Mouse (Mus musculus) right cerebral cortex, postnatal 25 days (tissue): ENCODE results near the gene Secisbp2.
"Not testable (repeated sequence)": the region's sequence is repeated elsewhere in the genome, so short reads cannot be mapped to it uniquely, and the experiment has no call there.

ENCODE experiments used
- DNase-seq: peaks from one replicate; pipeline ENCODE4 v3.0.0; 2022

The Secisbp2 gene

DNA sequence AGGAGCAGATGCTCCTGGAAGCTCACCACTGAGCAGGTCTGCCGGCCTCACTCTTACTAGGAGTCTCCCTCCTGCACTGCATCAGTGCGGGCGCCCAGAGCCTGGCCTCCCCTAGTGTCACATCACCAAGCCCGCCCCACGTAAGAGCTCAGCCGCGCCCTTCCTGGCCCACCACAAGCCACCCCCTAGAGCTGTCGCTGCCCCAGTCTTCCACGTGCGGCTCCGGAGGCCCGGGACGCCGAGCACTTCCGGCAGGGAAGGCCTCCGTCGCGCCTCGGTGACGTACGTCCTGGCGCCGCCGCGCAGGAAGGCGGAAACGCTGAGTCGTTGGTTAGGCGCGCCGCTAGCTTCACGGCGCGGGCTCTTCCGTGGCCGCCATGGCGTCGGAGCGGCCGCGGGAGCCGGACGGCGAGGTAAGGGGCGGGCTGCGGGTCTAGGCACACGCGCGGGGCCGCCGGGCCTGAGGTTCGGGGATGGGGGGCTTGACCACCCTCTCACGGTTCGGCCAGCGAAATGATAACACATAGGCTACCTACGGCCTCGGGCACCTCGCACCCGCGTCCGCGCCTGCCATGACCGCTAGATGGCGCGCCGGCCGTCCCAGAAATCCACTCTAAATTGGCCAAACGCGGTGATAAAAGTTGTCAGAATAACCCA, at the start of gene Secisbp2:
Gene Secisbp2, plus strand, starts transcription at position 290 of the 657 bp plus-strand sequence.
- DNase-seq, result peak; percentile 97

DNA sequence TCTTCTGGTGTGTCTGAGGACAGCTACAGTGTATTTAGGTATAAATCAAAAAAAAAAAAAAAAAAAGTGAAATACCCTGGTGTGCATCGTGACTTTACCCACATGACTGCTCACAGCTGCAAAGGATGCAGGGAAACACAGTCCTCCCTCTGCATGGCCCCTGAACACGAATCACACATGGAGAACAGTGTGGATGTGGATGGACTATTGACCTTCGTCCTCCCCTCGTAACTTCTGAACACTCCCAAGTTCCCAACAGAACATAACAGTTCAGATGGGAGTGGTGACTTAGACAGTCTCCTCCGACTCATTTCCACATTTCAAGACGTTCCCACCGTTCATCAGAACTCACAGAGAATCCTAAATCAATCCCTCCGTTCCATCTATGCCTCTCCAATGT, 48.7 kb upstream of the Secisbp2 start:
- DNase-seq, result no peak

DNA sequence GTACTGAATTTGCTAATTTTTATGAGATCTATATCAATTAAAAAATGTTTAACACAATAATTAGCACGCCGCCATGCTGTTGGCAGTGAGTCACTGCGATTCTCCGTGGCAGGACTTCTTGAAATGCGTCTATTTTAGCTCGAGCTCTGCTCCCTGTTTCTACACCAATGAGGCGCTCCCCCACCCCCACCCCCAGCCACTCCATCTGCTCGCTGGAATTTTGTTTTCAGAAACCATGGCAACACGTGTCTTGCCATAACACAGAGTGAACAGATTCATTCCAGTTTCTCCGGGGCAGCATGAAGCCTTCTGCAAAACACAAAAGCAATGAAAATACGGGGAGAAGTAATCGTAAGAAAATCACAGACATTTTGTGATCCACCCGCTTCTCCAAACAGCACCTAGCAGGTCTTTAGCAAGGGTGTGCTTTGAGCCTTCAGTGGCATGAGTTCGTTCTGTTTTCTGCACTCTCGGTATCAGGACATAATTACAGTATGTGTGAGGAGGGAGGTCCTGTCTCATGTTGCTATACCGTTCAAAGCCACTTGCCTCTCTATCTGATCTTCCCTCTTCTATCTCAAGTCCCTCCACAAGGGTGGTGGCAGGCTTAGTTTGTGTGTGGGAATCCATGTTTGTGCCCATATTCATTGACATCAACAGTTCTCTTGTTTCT, 48.1 kb upstream of the Secisbp2 start:
- peak; percentile 65 for DNase-seq

DNA sequence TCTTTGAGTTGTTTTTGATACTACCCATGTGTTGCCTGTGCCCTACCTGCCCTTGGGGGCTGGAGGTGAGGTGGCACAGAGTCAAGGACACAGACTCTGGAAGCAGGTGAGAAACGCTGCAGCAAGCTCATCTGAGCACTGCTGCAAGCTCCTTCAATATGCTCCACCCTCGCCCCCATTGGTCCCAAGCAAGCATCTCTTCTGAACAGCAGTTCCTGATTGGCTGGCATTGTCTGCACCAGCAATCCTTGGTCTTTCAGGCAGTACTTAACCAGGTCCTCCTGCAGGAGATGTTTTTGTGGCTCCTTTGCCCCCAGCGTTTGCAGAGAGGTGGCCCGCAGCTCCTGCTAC, 47.6 kb upstream of the Secisbp2 start:
- DNase-seq, result peak; percentile 68

DNA sequence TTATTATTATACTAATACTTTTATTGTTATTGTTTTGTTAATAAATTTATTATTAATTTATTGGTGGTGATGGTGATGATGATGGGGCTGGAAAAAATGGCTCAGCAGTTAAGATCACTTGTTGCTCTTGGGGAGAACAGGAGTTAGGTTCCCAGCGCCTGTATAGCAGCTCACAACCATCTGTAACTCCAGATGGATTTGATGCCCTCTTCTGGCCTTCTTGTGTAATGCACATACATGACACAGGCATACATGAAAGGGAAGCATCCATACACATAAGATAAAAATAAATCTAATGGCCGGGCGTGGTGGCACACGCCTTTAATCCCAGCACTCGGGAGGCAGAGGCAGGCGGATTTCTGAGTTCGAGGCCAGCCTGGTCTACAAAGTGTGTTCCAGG, 42.3 kb upstream of the Secisbp2 start:
- no peak for DNase-seq

DNA sequence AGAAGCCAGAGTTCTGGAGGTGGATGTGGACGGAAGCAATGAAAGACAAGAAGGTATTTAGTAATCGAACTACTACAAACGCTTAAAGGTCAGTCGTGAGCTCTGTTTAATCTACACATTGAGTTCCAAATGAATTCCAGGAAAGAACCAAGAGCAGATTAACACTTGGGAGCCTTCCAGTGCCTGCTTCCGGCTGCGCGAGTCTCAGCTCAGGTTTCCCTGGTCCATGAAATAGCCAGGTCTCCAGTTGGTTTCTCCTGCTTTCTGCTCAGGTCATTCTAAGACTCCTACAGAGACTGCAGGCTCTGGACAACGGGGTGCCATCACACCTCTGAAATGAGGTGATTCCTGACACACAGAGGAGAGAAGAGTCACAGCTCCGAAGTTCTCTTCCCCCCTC, 40.4 kb upstream of the Secisbp2 start:
- no peak for DNase-seq

DNA sequence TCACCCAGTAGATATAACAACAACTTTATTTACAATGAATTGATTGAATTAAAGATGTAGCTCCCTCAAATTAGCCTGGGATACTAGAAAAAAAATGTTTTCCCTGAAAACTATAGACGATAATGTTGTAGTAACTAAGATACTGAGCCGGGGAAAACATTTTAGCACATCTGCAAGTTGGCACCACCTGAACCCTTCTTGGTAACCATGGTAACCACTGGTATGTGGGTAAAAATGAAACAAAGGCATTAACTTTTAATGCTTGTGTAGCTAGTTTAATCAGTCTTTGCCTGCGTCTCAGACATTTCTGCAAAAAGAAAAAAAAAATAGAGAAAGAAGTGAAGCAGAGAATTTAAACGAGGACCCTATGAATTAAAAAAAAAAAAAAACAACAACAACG, 40.0 kb upstream of the Secisbp2 start:
- DNase-seq, result no peak

DNA sequence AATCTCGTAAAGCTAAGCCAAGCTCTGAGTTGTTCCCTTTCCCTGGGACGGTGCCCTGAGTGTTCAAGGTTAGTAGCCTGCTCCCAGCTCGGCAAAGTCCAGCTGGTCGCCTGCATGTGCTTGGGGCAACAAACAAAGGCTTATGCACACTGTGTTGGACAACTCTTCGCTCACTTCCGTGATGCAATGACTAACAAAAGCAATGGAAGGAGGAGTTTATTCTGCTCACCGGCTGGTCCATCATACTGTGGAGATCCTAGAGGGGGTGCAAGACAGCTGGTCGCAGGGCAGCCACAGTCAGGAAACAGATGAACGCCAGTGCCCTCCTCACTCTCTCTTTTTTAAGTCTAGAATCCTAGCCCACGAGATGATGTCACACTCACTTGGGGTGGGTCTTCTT, 35.7 kb upstream of the Secisbp2 start:
- DNase-seq, result no peak

DNA sequence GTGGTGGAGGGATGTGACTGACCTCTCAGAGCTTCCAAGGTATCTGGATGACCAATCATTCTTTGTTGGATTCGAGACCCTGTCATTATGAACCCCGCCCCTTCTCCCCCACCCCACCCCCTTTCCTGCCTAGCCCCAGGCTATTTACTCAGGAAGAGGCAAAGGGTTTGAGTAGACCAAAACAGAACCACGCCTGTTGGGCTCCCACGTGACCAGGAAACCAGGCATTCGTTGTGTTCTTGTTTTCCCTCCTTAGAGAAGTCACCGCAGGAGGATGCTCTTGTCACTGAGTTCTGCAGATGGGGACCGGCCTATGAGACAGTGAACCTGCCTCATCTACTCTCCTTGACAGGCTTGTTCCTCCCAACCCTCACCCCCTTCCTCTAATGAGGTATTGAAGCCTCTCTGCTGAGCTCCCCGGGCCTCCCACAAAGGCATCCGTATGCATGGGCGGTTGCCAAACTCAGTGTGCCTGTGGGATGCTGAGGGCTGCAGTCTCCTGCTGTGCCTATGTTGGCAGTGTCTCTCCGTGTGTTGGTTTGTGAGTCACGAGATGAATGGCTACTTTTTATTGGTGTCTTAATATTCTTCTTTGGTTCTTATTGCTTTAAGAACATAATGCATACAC, 35.0 kb upstream of the Secisbp2 start:
- peak; percentile 85 for DNase-seq

DNA sequence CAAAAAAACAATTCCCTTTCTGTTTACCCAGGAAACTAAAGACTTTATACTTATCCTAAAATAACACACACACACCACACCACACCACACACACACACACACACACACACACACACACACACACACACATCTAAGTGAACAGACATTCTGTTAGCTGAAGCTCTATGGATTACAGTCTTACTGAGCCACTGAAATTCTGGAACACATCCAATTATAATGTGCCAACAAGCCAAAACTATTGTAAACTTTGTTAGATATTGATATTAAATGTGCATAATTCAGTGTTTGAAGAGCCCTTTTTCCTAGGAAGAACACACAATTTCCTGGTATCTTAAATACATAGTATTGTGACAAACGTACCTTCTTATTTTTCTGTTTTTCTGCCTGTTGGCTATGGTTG, 34.2 kb upstream of the Secisbp2 start:
- DNase-seq, result no peak

DNA sequence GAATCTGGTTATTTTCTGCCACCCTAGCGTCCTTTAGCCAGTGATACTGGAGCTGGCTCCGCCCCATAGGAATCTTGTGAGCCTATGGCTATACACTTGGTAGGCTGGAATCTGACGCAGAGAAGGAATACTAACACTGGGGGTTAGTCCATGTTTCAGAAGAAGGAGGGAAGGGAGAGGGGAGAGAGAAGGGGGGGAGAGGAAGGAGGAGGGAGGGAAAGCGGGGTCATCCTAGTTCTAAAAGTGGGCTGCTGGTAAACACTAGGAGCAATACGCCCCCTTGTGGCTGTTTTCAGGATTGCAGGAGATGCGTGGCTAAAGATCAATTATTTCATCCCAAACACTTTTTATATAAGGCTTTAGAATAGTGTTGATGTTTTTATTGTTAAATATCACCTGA, 33.6 kb upstream of the Secisbp2 start:
- peak; percentile 40 for DNase-seq

DNA sequence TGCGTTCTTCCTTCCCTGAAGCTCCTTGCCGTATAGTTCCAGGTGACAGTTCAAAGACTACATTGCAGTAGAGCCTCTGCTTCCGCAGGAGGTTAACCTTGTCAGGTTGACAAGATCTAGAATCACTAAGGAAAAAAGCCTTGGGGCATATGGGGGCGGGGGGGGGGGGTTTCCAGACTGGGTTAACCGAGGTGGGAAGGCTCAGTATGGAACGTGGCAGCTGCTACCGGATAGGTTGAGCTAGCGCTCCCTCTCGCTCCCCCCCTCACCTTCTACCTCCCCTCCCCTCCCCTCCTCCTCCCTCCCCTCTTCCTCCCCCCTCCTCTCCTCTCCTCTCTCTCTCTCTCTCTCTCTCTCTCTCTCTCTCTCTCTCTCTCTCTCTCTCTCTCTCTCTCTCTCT, 32.9 kb upstream of the Secisbp2 start:
- DNase-seq, result no peak

DNA sequence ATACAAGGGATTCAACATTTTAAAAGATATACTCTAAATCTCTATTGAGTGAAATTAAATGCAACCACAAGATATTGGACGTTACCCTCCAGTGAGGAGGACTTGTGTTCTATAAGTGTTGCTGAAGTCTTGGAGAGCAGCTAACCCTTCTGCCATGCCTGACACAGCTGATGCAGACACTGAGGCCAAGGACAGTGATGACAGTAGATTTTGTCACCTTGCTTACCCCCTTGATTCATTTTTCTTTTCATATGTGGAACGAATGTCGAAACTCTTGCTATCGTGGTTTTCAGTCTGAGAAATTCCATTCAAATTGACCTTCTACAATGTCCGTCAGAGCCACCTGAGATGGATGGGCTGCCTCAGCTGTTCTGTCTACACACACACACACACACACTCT, 28.9 kb upstream of the Secisbp2 start:
- no peak for DNase-seq

DNA sequence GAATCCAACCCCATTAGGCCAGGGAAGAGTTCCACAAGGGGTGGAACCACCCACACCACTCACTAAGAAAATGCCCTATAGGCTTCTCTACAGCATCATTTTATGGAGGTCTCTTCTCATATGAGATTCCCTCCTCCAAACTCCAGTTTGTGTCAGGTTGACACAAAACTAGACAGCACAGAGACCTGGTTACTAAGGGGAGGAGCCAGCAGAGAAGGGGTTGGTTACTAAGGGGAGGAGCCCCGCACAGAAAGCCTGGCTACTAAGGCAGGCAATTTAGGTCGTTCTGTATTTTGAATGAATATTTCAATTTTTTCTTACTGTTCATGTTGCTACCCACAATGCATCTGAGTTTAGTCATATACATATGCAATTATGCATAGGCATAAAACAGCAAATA, 27.8 kb upstream of the Secisbp2 start:
- DNase-seq, result no peak

DNA sequence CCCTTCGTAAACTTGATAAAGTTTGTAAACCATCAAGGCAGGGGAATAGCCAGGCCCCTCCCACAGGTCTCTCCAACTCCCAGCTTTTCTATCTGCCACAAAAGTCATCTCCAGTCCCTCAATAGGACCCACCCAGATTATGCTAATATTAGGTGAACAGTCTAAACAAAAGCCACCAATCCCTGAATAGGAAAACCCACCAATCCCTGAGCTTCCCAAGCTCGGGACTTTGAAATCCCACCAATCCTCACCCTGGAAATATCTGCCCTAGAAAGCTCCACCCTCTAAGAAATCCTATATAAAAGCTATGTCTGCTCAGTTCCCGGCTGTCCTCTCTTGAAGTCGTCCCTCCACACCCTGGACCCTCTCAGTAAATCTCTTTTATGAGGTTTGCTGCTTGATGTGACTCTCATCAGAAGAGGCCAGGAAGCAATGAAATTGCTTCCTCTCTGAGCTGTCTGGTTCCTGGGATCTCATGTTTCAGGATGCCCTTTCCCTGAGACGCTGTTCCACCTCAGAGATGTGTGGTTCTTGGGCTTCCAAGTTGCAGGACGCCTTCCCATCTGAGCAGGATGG, 23.1 kb upstream of the Secisbp2 start:
- no peak for DNase-seq

DNA sequence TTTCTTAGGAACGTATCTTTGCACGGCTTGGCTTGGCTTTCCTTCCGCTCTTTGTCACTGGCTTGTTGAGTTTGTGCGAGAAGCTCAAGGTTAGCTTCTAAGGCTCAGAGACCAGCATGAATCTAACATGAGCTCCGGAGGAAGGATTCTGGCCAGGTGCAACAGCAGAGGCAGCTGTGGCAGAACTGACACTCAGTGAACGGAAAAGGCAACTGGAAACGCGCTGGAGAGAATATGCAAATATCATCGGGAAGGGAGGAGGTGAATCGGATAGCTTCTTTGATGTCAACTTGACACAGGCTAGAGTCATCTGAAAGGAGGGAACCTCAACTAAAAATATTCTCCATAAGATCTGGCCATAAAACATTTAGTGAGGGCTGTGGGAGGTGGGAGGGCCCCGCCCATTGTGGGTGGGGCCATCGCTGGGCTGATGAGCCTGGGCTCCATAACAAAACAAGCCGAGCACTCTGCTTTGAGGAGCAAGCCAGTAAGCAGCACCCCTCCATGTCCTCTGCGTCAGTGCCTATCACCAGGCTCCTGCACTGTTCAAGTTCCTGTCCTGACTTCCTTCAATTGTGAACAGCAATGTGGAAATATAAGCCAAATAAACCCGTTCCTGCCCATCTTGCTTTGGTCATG, 20.0 kb upstream of the Secisbp2 start:
- no peak for DNase-seq

DNA sequence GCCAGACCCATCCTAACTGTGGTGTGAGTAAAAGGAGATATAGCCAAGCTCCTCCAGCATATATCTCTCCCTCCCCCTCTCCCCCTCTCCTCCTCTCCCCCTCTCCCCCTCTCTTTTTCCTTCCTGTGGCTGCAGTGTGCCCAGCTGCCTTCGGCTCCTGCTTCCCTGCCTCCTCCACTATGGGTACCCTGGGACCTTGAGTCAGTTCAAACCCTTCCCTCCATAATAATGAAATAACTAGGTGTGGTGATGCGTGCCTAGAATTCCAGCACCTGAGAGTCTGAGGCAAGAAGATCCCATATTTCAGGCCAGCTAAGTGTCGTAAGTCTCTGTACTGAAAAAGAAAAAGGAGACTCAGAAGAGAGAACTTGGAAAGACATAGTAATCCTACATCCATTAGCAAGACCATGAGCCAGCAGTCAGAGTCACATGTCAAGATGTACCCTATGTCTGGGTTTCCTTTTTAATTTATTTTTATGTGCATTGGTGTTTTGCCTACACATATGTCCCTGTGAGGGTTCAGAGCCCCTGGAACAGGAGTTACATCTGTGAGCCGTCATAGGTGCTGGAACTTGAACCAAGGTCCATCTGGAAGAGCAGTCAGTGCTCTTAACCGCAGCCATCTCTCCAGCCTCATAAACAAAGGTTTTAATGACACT, 18.8 kb upstream of the Secisbp2 start:
- no peak for DNase-seq

DNA sequence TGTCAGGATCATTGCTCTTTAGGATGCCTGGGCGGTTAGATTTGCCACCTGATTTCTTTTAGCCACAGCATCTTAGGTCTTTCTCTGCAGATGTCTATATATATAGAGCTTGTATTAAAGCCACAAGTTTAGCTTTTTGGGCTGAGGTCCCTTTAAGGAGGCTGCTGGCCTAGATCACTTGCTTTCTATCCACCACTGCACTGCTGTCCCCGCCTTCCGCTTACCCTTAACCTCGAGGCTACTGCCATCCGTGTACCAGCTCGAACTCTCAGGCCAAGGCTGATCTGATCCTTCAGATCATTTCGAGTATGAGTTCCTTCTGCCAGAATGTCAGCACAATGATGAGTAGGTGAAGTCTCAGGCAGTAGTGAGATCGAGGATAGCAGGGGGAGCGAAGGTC, 16.1 kb upstream of the Secisbp2 start:
- DNase-seq, result not testable (repeated sequence)

DNA sequence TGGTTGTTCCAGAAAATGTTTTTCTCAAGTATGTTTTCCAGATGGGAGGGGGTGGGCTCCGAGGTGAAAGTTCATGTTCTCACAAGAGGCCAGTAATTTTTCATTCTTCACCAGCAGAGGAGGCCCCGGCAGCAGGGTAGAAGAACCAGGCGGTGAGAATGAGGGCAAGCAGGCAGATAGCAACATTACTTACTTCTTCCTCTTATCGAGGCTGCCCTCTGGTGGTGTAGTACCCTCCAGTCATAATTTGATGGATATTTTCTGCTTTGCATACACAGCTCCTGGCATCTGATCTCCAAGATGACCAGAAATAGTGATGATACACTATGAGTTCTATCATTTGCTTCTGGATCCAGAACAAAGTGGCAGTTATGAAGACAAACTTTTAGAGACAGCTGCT, 12.5 kb upstream of the Secisbp2 start:
- no peak for DNase-seq

DNA sequence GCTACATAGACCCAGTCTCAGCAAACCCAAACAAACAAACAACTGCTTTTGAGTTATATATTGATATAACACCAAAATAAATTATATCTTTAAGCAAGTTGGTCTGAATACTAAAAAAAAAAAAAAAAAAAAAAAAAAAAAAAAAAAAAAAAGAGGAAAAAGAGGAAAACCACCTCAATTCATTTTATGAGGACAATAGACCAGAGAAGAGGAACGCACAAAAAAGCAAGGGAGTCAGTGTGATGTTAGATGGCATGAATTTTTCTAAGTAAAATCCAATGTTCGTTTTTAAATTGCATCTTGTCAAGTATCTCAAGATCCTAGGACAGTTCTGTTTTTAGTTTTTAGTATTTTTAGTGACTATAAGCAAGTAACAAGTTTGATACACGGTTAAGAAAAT, 10.1 kb upstream of the Secisbp2 start:
- DNase-seq, result no peak

DNA sequence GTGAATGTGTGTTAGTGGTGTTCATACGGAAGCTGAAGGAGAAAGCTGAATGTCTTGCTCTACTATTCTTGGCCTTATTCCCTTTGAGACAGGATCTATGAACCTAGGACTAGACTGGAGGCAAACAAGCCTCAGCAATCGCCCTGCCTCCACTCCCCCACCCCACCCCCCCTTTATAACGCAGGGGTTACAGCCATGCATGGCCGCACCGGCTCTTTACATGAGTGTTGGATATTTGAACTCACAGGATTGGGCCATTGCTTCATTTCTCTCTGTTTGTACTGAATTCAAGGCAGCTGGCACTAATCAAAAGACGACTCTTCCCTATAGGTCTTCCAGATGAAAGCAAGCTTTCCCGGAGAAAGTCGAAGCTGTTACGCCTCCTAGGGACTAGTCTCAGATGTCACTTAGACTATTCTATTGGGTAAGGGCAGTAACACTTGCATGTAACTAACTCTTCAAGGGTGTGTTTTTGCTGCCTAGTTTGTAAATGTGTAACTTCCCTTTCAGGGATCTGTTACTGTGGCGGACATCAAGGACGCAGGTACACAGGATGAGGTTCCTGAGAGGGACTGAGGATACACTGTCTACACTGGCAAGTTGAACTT, 9.2 kb upstream of the Secisbp2 start:
- DNase-seq, result no peak

DNA sequence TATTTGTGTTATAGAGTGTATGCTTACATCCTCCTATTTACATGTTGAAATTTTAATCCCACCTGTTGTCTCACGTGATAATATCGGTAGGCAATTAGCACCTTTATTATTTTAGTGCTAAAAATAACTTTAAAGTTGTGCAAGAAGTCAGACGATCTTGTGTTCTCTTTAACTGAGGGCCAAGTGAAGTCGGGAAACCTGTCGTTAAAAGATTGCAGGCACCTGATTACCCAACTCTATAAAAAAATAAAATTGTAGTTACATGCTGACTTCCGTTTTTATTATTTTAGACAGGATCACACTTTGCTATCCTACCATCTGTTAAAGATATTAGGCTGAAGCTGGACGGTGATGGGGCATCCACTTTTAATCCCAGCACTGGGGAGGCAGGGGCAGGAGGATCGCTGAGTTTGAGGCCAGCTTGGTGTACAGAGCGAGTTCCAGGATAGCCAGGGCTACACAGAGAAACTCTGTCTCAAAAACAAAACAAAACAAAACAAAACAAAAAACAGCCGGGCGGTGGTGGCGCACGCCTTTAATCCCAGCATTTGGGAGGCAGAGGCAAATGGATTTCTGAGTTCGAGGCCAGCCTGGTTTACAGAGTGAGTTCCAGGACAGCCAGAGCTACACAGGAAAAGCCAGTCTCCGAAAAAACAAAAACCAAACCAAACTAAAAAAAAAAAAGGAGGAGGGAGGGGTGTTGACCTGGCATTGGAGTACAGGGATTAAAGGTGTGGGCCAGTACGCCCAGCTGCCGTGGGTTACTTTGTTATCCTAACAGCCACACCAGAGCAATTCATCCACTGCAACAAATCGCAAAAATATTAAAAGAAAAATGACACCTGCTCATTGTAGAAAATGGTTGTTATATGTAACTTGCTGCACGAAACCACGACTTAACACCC, 7.3 kb upstream of the Secisbp2 start:
- no peak for DNase-seq
